Mouse (Mus musculus) G1E (cell line): Measurements from ENCODE around the gene Rnf225. TPM values are rescaled to one million over a fixed set of nuclear protein-coding genes. Genes with fewer than 3 reads are reported as not detected.
A peak's percentile ranks its signal among the peaks of the same experiment; 100 is the strongest.

Experiments
- ATAC-seq: 2 replicates; pipeline ENCODE4 v1.8.0; 2016; ENCODE audit warnings: mild to moderate bottlenecking; ENCODE audit not compliant: insufficient number of reproducible peaks, poor library complexity, low FRiP score, severe bottlenecking; ENCODE audit errors: extremely low read depth
- DNase-seq: peaks from one replicate; pipeline ENCODE4 v3.0.0; 2012; ENCODE audit warnings: low spot score
- H3K27me3 ChIP-seq: 2 replicates; pipeline ENCODE4 v1.6.1; 2012; ENCODE audit warnings: mild to moderate bottlenecking, low read length, inconsistent platforms; ENCODE audit not compliant: insufficient read depth
- H3K36me3 ChIP-seq: replicated peaks from 2 replicates; pipeline ENCODE3; 2012; ENCODE audit warnings: mild to moderate bottlenecking, inconsistent platforms
- H3K4me1 ChIP-seq: 2 replicates; pipeline ENCODE4 v1.6.1; 2012; ENCODE audit warnings: low read depth, low read length, inconsistent platforms, mixed read lengths; ENCODE audit not compliant: insufficient read depth
- H3K4me3 ChIP-seq: 2 replicates; pipeline ENCODE4 v1.5.1; 2012; ENCODE audit warnings: low read depth, mild to moderate bottlenecking, inconsistent platforms, low read length, moderate library complexity, mixed read lengths
- H3K9me3 ChIP-seq: replicated peaks from 2 replicates; pipeline ENCODE4 v1.6.1; 2012; ENCODE audit warnings: inconsistent platforms
- CTCF ChIP-seq: IDR thresholded peaks from 2 replicates; pipeline ENCODE4 v1.5.1; 2012; ENCODE audit warnings: low read depth, low read length, inconsistent platforms, mixed read lengths
- GATA1 ChIP-seq: IDR thresholded peaks from 2 replicates; pipeline ENCODE4 v1.6.1; 2012; ENCODE audit warnings: borderline replicate concordance, low read length, inconsistent platforms, mixed read lengths
- GATA2 ChIP-seq: IDR thresholded peaks from 2 replicates; pipeline ENCODE4 v1.6.1; 2012; ENCODE audit warnings: low read depth, low read length, inconsistent platforms, borderline replicate concordance
- POLR2AphosphoS5 ChIP-seq: IDR thresholded peaks from 2 replicates; pipeline ENCODE4 v1.6.1; 2012; ENCODE audit warnings: low read depth, low read length, inconsistent platforms; ENCODE audit not compliant: insufficient replicate concordance
- TAL1 ChIP-seq: conservative IDR thresholded peaks from 2 replicates; pipeline ENCODE4 v1.6.1; 2012; ENCODE audit warnings: low read depth, low read length, inconsistent platforms, mixed read lengths
- polyA plus RNA-seq: library from polyadenylated mRNA; stranded (reverse); fragments of >175 nt; gene quantifications from 2 replicates; pipeline ENCODE4 v1.2.3, GENCODE M21; 2012
- total RNA-seq, 2 experiments: library from RNA; stranded (forward) in 1 of 2; stranded (reverse) in 1 of 2; fragments of 200-1000 nt in 1 of 2; fragments of >200 nt in 1 of 2; fragmentation: Nextera tagmentation in 1 of 2; gene quantifications; 2 replicates each; pipeline ENCODE4 v1.2.3; 2014 to 2017

Rnf225 gene
- total and polyA plus RNA-seq, 3 experiments, result 0.76 to 1.0 (median 0.98) TPM

DNA sequence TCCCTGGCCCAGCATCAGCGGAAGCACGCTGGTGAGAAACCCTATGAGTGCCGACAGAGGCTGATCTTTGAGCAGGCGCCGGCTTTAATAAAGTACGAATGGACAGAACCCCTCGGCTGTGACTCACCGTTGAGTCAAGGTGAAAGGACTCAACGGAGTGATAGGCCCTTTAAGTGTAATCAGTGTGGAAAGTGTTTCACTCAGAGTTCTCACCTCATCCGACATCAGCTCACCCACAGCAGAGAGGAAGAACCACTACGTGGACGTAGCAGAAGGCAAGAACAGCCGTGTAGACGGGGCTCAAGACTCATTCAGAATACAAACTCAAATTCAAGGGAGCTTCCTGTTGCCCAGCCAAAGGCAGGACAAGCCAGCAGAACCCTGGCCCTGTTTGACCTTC lies 36.3 kb upstream of the Rnf225 start:
- no peak for TF ChIP-seq POLR2AphosphoS5
- no peak for TF ChIP-seq GATA2
- no peak for TF ChIP-seq CTCF
- no peak for TF ChIP-seq GATA1
- TF ChIP-seq TAL1, result no peak
- H3K4me3 ChIP-seq, result no peak overlapping the region
- H3K27me3 ChIP-seq, result no peaks in the 10 kb centered on the region
- no peak for ATAC-seq
- peaks cover 31% of the 10 kb centered on the region for H3K36me3 ChIP-seq
- no peaks in the 10 kb centered on the region for H3K9me3 ChIP-seq
- no peak for DNase-seq
- no peaks in the 10 kb centered on the region for H3K4me1 ChIP-seq

DNA sequence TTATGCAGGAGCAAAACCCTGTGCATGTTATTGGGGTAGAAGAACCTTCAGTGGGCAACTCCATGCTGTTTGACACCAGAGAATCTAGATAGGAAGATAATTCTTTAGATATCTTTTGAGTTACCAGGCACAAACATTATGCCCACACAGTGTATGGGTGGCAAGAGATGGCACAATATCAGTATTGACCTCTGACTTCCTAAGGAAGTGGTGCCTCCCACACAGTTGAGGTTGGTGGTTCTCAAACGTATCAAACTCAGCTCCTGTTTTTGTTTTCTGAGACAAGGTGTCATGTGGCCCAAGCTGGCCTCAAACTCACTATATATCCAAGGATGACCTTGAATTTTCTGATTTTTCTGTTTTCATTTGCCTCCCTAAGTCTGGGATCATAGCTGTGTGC lies 35.9 kb upstream of the Rnf225 start:
- TF ChIP-seq GATA2 (no peak), TAL1 (no peak), POLR2AphosphoS5 (no peak), GATA1 (no peak), CTCF (no peak)
- H3K27me3 ChIP-seq, result no peaks in the 10 kb centered on the region
- H3K9me3 ChIP-seq, result no peaks in the 10 kb centered on the region
- H3K4me3 ChIP-seq, result no peak overlapping the region
- no peak for DNase-seq
- H3K36me3 ChIP-seq, result peaks cover 27% of the 10 kb centered on the region
- H3K4me1 ChIP-seq, result no peaks in the 10 kb centered on the region
- ATAC-seq, result no peak

DNA sequence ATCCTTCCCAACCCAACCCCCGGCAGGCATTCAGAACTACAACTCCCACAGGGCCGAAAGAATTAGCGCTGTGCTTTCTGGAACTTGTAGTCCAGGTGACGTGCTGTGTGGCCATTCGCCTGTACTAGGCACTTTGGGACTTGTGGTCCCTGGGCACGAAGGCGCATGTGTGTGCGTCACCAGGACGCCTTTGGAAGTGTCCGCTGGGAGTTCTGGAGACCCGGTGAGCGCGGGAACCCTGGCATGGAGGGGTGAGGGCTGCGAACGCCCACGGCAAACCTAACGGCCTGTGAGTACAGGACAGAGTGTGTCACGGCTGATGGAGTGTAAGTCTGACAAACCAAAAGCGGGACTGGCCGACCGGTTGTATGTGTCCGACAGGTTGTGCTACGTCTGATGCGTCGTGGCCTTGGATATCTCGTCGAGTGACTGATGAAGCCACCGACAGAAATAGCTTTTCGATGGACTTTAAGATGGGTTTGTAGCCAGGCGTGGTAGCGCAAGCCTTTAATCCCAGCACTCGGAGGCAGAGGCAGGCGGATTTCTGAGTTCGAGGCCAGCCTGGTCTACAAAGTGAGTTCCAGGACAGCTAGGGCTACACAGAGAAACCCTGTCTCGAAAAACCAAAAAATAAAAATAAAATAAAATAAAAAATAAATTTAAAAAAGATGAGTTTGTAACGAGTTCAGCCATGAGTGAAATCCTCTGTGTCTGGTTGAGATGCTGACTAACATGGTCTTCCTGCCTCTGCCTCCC lies 29.4 kb upstream of the Rnf225 start, which contains the start of gene Zscan22:
TSS of gene Zscan22 (plus strand) at position 161 of the 756 bp plus-strand sequence.
- TF ChIP-seq GATA1, result no peak
- no peak for TF ChIP-seq CTCF
- no peak for TF ChIP-seq GATA2
- TF ChIP-seq POLR2AphosphoS5, result no peak
- TF ChIP-seq TAL1, result no peak
- DNase-seq (peak; percentile 64), ATAC-seq (peak; percentile 99)
- H3K4me1 ChIP-seq, result peaks cover 15% of the 10 kb centered on the region
- no peaks in the 10 kb centered on the region for H3K9me3 ChIP-seq
- H3K36me3 ChIP-seq, result peaks cover 8% of the 10 kb centered on the region
- H3K4me3 ChIP-seq, result peak within 1 kb of the TSS; percentile 73
- peaks cover 5% of the 10 kb centered on the region; the same call in 1 of the 2 replicates for H3K27me3 ChIP-seq

DNA sequence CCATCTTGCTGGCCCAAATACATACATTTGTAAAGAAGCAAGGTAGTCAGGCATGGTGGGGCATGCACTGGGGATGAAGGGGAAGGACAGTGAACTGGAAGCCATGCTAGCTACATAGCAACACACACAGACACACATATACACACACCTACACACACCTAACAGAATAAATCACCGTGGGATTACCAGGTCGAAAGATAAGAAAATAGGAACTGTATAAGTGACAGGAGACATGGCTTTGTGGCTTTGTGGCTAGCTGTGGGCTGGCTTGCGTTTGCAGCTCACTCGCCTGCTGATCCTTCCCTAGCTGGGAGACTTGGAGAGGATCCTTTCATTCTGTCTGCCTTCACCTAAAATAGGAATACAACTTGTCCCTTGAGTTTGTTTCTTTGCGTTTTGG lies 25.7 kb upstream of the Rnf225 start:
- no peak overlapping the region for H3K4me3 ChIP-seq
- H3K4me1 ChIP-seq, result peaks cover 15% of the 10 kb centered on the region
- H3K36me3 ChIP-seq, result peaks cover 43% of the 10 kb centered on the region
- no peak for TF ChIP-seq POLR2AphosphoS5
- ATAC-seq (no peak), DNase-seq (no peak)
- no peaks in the 10 kb centered on the region for H3K9me3 ChIP-seq
- H3K27me3 ChIP-seq, result peaks cover 5% of the 10 kb centered on the region; the same call in 1 of the 2 replicates

DNA sequence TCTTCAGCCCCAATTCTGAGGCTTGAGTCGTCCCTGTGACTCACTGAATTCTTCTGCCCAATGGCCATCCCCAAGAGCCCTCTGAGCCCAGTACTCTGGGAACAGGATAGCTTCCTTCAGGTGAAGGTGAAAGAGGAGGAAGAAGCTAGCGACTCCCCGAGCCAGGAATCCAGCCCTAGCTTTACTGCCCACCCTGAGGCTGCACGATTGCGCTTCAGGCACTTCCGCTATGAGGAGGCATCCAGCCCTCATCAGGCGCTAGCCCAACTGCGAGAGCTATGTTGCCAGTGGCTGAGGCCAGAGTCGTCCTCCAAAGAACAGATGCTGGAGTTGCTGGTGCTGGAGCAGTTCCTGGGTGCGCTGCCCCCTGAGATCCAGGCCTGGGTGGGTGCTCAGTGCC lies 23.6 kb upstream of the Rnf225 start:
- Histone ChIP-seq H3K9me3 (no peaks in the 10 kb centered on the region), H3K36me3 (peaks cover 63% of the 10 kb centered on the region), H3K4me3 (no peak overlapping the region), H3K27me3 (no peaks in the 10 kb centered on the region), H3K4me1 (peaks cover 5% of the 10 kb centered on the region)
- TF ChIP-seq CTCF (no peak), GATA1 (no peak), TAL1 (no peak), GATA2 (no peak), POLR2AphosphoS5 (no peak)
- DNase-seq (no peak), ATAC-seq (no peak)

DNA sequence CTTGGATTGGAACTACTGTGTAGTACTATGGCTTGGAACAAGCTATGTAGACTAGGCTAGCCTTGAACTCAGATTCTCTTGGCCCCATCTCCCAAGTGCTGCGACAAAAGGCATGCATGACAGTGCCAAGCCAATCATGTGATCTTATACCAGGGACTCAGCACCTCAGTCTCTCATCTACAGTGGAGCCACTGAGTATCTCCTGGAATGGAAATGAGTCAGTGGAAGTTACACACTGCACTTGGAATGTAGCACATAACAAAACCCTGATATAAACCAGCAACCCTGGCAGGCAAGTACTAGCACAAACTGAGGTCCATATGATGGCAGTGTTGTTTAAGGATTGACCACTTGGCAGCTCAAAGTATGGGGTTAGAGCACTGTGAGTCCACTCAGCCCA lies 22.1 kb upstream of the Rnf225 start:
- Histone ChIP-seq H3K4me1 (peaks cover 5% of the 10 kb centered on the region), H3K27me3 (no peaks in the 10 kb centered on the region), H3K36me3 (peaks cover 69% of the 10 kb centered on the region), H3K9me3 (no peaks in the 10 kb centered on the region), H3K4me3 (no peak overlapping the region)
- ATAC-seq (no peak), DNase-seq (no peak)
- no peak for TF ChIP-seq CTCF
- TF ChIP-seq POLR2AphosphoS5, result no peak
- no peak for TF ChIP-seq GATA2
- TF ChIP-seq TAL1, result no peak
- no peak for TF ChIP-seq GATA1
